17 mouse cellular contexts compared by ENCODE assay signal in genomic region chr15:81538149-81538548, GRCm38 (mm10).
"Had no signal": no experiment of that assay in that cellular context is flagged by ENCODE, and none has a peak within 500 bp of the region (broad histone marks: within the 10 kb centered on the region; RNA-seq: fewer than 3 reads in every experiment).

No protein-coding gene starts in this region.

- H3K36me3 ChIP-seq: lung, embryonic 15.5 days; midbrain, embryonic 12.5 days; midbrain, embryonic 15.5 days; neural tube, embryonic 13.5 days had no signal

- H3K9me3 ChIP-seq: lung, embryonic 15.5 days; midbrain, embryonic 12.5 days; midbrain, embryonic 15.5 days; neural tube, embryonic 13.5 days had no signal

- H3K27ac ChIP-seq: kidney, postnatal 0 days; layer of hippocampus, adult 2 months; lung, embryonic 15.5 days; midbrain, embryonic 12.5 days; midbrain, embryonic 15.5 days; neural tube, embryonic 13.5 days; stomach, postnatal 0 days had no signal

- DNase-seq: kidney, adult 2 months; kidney, postnatal 25 days; layer of hippocampus, adult 9-11 months; lung, adult 18-20 months; lung, postnatal 10 days; lung, postnatal 36 days; thymus, adult 2 months; thymus, postnatal 14 days; thymus, postnatal 4 days had no signal

- H3K4me1 ChIP-seq: lung, embryonic 15.5 days had no signal

- H3K27me3 ChIP-seq: lung, embryonic 15.5 days; midbrain, embryonic 12.5 days; midbrain, embryonic 15.5 days; neural tube, embryonic 13.5 days had no signal

- H3K4me3 ChIP-seq: layer of hippocampus, adult 2 months; lung, embryonic 15.5 days; midbrain, embryonic 12.5 days; midbrain, embryonic 15.5 days; neural tube, embryonic 13.5 days had no signal

- ATAC-seq: intestine, postnatal 0 days; midbrain, embryonic 15.5 days had no signal

- H3K4me2 ChIP-seq: lung, embryonic 15.5 days; midbrain, embryonic 12.5 days; midbrain, embryonic 15.5 days; neural tube, embryonic 13.5 days had no signal

- H3K9ac ChIP-seq: lung, embryonic 15.5 days; midbrain, embryonic 12.5 days; midbrain, embryonic 15.5 days; neural tube, embryonic 13.5 days had no signal
